Mouse (Mus musculus) layer of hippocampus, adult 9-10 months (tissue): ENCODE results near the gene Eif4g2.

Source experiments
- DNase-seq: peaks from one replicate; pipeline ENCODE4 v3.0.0; 2022; ENCODE audit warnings: low spot score

The Eif4g2 gene

GRCm38 (mm10) chr7:111069439-111070166, 13.2 kb downstream of the Eif4g2 start:
- DNase-seq = no peak

DNA sequence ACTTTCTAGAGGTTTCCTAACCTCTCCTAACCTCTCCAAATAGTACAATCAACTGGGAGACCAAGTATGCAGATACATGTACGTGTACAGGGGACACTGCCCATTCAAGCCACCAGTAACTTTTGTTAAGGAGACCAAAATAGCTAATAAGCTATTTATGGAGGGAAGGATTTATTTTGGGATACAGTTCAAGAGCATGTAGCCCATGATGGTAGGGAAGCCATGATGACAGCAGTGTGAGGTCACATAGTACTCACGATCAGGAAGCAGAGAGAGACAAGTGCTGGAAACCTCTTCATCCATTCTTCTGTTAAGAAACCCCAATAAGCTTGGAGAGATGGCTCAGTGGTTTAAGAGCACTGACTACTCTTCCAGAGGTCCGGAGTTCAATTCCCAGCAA, 14.6 kb downstream of the Eif4g2 start:
- no peak for DNase-seq

- DNase-seq = no peak
Observed at GRCm38 (mm10) chr7:111062971-111063370, 19.9 kb downstream of the Eif4g2 start.

DNA sequence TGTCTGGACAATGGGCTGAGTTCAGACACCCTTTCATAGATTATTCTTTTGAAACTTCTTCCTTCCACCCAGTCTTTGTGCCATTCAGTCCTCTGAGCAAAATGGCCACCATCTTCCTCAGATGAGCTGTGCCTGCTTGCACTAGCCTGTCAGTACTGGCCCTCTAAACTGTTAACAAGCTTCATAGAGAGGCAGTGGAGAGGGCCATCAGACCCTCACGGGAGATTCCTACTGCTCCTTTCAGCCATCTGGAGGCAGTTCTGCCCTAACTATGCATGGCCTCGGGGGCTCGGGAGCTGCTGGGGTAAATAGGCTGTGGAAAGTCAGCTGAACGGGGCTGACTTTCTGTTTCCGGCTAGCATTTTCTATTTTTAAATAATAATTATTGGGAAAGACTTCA, 23.3 kb downstream of the Eif4g2 start:
- DNase-seq = no peak

- DNase-seq = no peak
Observed at GRCm38 (mm10) chr7:111055984-111056657, 26.7 kb downstream of the Eif4g2 start.

GRCm38 (mm10) chr7:111055221-111055620, 27.6 kb downstream of the Eif4g2 start:
- no peak for DNase-seq

DNA sequence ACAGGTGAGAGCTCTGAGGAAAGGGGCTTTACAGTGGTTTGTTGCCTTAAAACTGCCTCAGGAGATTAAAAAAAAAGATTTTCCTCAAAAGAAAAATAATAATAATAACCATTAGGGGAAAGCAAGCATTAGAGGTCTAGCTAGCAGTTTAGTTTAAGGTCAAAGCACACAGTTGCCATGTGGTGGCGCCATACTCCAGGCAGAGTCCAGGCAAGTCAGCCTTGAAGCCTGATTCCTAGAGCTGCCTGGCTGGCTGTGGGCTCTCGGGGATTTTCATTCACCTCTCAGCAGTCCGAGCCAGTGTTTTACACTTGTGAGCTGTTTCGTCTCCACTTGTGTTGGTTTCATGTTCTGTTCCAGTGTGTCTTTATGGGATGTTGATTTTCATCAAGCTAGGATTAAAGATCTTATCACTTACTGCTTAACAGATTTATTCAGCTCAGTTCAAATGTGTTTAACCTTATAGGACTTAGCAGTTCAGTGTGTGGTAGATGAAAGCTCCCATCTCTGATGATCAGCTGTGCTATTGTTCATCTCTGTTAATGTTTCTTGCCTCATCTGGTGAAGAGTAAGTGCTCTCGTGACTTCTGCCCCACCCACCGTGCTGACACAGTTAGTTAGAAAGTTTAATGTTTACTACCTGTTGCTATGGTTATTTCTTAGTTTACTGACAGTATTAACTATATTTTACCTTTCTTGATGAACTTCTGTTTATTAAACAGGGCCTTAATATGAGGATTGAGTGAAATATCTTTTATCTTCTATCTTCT, 33.0 kb downstream of the Eif4g2 start:
- DNase-seq = no peak

GRCm38 (mm10) chr7:111048920-111049319, 33.9 kb downstream of the Eif4g2 start:
- DNase-seq = no peak

GRCm38 (mm10) chr7:111029046-111029553, 53.7 kb downstream of the Eif4g2 start:
- no peak for DNase-seq

DNA sequence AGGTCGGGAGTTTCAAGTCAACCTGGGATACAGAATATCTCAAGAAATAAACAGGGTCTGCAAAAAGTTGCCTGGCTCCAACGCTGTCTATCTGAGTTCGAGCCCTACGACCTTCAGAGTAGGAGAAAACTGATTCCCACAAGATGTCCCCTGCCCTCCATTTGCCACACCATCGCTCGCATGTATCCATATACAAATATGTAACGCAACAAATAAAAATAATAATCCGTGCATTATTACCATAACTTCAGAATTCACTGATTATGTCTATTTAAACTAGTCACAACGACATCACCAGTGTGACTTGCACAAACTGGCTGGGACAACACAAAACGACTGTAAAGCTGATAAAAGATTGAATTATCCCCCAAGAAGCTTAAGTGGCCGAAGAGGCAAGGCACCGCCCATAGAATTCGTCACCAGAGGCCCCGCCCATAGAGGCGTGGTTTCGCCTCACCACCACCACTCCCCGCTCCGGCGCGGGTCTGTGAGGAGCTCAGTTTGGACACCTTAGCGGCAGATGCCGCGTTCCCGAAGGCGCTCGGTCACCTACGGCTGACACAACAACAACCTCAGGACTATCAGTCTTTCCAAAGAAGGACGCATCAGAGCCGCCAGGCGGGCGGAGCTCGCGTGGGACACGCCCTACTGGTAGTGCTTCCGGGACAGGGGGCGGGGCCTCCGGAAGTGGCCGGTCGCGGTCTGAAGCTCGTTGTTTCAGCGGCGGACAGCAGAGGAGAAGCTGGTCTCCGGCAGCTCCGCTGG, 54.4 kb downstream of the Eif4g2 start, which contains the start of gene Ctr9:
Gene Ctr9, plus strand, starts transcription at position 671 of the 765 bp plus-strand sequence.
- DNase-seq = peak; percentile 95

DNA sequence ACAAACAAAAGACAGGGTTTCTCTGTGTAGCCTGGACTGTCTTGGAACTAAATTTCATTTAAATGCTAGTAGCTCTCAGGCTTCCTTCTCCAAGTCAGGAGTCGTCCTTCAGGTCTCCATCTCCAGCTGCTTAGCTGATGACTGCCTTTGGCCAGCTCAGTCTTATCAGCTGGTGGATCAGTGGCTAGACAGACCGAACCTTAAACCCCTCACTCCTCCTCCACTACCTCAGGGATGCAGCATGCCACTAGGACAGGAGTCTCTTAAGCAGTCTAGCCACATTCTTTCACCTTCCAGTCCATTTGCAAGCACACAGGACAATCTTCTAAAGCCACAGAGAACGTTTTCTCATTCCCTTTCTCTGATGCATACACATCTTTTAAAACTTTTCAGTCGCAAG, 57.9 kb downstream of the Eif4g2 start:
- no peak for DNase-seq

DNA sequence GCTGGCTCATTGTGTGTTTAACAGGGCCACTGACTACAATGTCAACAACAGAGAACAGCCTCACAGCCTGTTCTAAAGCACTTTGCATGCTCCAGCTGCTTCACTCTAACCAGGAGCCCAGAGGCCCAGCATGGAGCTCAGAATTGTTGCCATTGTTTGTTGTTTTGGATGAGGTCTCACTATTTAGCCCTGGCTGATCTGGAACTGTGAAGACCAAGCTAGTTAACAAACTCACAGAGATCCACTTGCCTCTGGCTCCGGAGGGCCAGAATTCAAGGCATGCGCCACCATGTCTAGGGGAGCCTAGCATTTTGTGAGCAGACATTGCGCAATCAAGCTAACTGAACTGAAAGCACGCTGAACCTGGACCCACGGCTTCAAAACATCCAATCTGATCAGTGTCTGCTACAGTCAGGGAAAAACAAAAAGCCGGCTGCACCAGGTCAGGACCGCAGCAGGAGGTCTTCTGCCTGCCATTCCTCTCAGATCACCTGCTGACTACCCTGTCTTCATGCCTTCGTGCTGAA, 58.7 kb downstream of the Eif4g2 start:
- no peak for DNase-seq

DNA sequence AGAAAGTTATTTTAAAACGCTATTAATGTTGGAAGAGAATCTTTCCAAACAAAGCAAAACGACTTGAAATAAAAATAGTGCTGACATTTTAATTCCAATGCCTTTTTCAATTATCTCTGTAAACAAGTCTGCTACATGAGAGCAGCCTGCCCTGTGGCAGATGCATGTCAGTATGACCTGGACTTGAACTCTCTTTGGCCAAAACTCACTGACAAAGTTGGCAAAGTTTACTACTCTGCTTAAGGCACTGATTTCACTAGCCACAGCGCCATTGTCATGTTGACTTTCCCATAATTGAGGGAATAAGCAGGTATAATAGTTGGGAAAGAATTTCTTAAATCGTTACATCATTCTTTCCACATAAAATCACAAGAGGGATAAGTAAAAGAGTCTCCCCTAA, 62.0 kb downstream of the Eif4g2 start:
- no peak for DNase-seq
